Mouse (Mus musculus): ENCODE results near the gene Ccdc92b.

The Ccdc92b gene

GRCm38 (mm10) chr11:74655941-74656340, 36.5 kb downstream of the Ccdc92b start:
- peak in 1 of 2 experiments; percentile 31 for DNase-seq

- DNase-seq: peak in 1 of 2 experiments; percentile 43
Observed at GRCm38 (mm10) chr11:74660336-74660735, 40.9 kb downstream of the Ccdc92b start.

- peak in 1 of 2 experiments; percentile 32 for DNase-seq
Observed at GRCm38 (mm10) chr11:74661641-74662040, 42.2 kb downstream of the Ccdc92b start.

GRCm38 (mm10) chr11:74662221-74662620, 42.8 kb downstream of the Ccdc92b start:
- DNase-seq: no peak

- DNase-seq: peak in 1 of 2 experiments; percentile 0
Observed at GRCm38 (mm10) chr11:74664279-74664678, 44.9 kb downstream of the Ccdc92b start.

GRCm38 (mm10) chr11:74664906-74665305, 45.5 kb downstream of the Ccdc92b start:
- peak in 1 of 2 experiments; percentile 37 for DNase-seq

- peak; percentile 0 to 39 for DNase-seq
Observed at GRCm38 (mm10) chr11:74665631-74666283, 46.4 kb downstream of the Ccdc92b start.

- DNase-seq: peak in 1 of 2 experiments; percentile 30
Observed at GRCm38 (mm10) chr11:74666284-74666652, 46.9 kb downstream of the Ccdc92b start.

GRCm38 (mm10) chr11:74666776-74667581, 47.6 kb downstream of the Ccdc92b start:
- peak in 1 of 2 experiments; percentile 36 for DNase-seq

- DNase-seq: peak in 1 of 2 experiments; percentile 29
Observed at GRCm38 (mm10) chr11:74667582-74668010, 48.2 kb downstream of the Ccdc92b start.

- DNase-seq: no peak
Observed at GRCm38 (mm10) chr11:74668466-74668865, 49.1 kb downstream of the Ccdc92b start.

GRCm38 (mm10) chr11:74668971-74669370, 49.6 kb downstream of the Ccdc92b start:
- DNase-seq: no peak

GRCm38 (mm10) chr11:74670151-74670550, 50.7 kb downstream of the Ccdc92b start:
- DNase-seq: peak in 1 of 2 experiments; percentile 36

GRCm38 (mm10) chr11:74671013-74671412, 51.6 kb downstream of the Ccdc92b start:
- no peak for DNase-seq

GRCm38 (mm10) chr11:74671839-74672238, 52.4 kb downstream of the Ccdc92b start:
- DNase-seq: no peak

GRCm38 (mm10) chr11:74672901-74673513, 53.6 kb downstream of the Ccdc92b start:
- DNase-seq: peak in 1 of 2 experiments; percentile 44

- no peak for DNase-seq
Observed at GRCm38 (mm10) chr11:74673561-74673960, 54.2 kb downstream of the Ccdc92b start.

- no peak for DNase-seq
Observed at GRCm38 (mm10) chr11:74674713-74675112, 55.3 kb downstream of the Ccdc92b start.

- no peak for DNase-seq
Observed at GRCm38 (mm10) chr11:74675156-74675555, 55.8 kb downstream of the Ccdc92b start.
